Mouse (Mus musculus): Measurements from ENCODE around the gene Zdhhc9. TPM values are rescaled to one million over a fixed set of nuclear protein-coding genes. Genes with fewer than 3 reads are reported as not detected.
A peak's percentile ranks its signal among the peaks of the same experiment; 100 is the strongest.

Gene Zdhhc9
- polyA plus RNA-seq, 1 experiment from 2014 or later, result 3.6 TPM

DNA sequence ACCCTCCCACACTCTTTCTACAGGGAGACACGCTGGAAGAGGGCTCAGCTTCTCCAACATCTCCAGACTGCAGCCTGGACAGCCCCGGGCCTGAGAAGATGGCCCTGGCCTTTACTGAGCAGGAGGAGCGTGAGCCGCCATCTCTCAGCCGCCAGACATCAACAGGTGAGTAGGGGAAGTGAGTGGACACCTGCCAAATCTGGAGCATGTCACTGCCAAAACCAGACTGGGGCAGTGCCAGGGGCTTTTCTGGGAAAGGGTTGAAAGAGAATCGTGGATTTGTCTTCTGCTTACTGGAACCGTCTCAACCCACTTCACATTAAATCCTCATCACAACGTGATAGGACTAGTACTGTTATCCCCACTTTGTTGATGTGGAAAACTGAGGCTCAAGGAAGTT, 51.3 kb downstream of the Zdhhc9 start:
- H3K4me1 ChIP-seq, result peaks cover 10% of the 10 kb centered on the region; the same call in 1 of the 2 replicates
- no peaks in the 10 kb centered on the region for H3K9me3 ChIP-seq
- H3K36me3 ChIP-seq (replicated peaks), result no peaks in the 10 kb centered on the region
- 93% methylated on average over 8 of the region's 8 CpGs for WGBS
- DNase-seq (ENCODE audit: extremely low spot score, low spot score), result no peak
- no peak overlapping the region for H3K27ac ChIP-seq
- H3K27me3 ChIP-seq (ENCODE audit: poor library complexity, severe bottlenecking), result no peaks in the 10 kb centered on the region
- no peak overlapping the region for H3K4me3 ChIP-seq

DNA sequence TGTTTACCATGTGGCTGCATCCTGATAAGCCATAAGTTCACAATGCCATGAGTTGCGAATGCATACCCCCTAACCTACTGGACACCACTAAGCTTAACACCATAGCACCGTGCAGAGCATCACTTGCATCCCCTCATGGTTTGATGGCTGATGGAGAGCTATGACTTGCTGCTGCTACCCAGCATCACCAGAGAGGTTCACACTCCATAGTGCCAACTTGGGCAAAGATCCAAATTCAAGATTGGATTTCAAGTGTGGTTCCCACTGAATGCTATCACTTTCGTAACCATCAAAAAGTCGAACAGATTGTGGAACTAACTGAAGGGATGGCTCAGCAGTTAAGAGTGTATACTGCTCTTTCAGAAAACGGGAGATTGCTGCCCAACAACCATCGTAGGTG, 53.2 kb downstream of the Zdhhc9 start:
- Histone ChIP-seq H3K36me3 (replicated peaks) (no peaks in the 10 kb centered on the region), H3K4me1 (peaks cover 10% of the 10 kb centered on the region; the same call in 1 of the 2 replicates), H3K27me3 (ENCODE audit: poor library complexity, severe bottlenecking) (no peaks in the 10 kb centered on the region), H3K27ac (no peak overlapping the region), H3K4me3 (no peak overlapping the region), H3K9me3 (no peaks in the 10 kb centered on the region)
- 90% methylated on average over 6 of the region's 6 CpGs for WGBS
- DNase-seq (ENCODE audit: extremely low spot score, low spot score), result no peak

DNA sequence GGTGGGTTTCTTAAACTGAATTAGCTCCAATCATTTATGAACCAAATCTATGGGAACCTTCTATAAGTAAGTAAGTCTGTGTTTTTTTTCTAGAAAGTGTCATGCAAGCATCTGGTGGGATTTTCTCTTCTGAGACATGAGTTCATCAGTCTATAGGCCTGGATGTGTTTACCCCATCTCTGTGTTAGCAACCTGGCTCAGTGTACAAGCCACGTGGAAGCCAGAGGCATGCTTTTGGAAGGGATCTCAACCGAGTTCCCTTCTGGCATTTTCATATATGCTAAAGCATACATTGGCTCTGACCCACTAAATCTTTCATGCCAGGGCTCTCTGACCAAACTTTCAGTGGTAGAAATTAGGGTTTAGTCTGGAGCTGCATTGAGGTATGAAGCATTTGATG, 54.7 kb downstream of the Zdhhc9 start:
- peaks cover 10% of the 10 kb centered on the region; the same call in 1 of the 2 replicates for H3K4me1 ChIP-seq
- DNase-seq (ENCODE audit: extremely low spot score, low spot score), result no peak
- WGBS, result 72% methylated on average over 2 of the region's 2 CpGs
- H3K4me3 ChIP-seq, result no peak overlapping the region
- no peaks in the 10 kb centered on the region for H3K36me3 ChIP-seq (replicated peaks)
- H3K27ac ChIP-seq, result no peak overlapping the region
- H3K9me3 ChIP-seq, result no peaks in the 10 kb centered on the region
- H3K27me3 ChIP-seq (ENCODE audit: poor library complexity, severe bottlenecking), result no peaks in the 10 kb centered on the region

DNA sequence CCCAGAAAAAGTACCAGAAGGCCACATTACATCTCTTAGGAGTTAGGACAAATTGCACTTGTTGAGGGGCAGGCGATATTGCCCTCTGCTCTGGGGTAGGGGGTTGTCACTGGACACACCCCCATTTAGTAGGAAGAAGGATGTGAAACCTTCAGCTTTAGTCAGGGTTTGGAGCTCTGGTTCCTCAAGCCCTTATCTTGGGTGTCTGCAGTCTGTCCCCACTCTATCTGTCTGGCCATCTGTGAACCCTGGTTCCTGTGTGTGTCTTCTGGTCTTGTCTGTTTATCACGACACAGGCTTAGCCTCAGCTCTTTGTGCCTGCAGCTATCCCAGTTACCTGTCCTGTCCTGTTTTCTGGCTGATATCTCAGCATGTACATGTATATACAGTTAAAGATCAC, 55.3 kb downstream of the Zdhhc9 start:
- Histone ChIP-seq H3K4me1 (peaks cover 10% of the 10 kb centered on the region; the same call in 1 of the 2 replicates), H3K36me3 (replicated peaks) (no peaks in the 10 kb centered on the region), H3K27ac (no peak overlapping the region), H3K9me3 (no peaks in the 10 kb centered on the region), H3K27me3 (ENCODE audit: poor library complexity, severe bottlenecking) (no peaks in the 10 kb centered on the region), H3K4me3 (no peak overlapping the region)
- no peak for DNase-seq (ENCODE audit: extremely low spot score, low spot score)
- 92% methylated on average over 2 of the region's 2 CpGs for WGBS

DNA sequence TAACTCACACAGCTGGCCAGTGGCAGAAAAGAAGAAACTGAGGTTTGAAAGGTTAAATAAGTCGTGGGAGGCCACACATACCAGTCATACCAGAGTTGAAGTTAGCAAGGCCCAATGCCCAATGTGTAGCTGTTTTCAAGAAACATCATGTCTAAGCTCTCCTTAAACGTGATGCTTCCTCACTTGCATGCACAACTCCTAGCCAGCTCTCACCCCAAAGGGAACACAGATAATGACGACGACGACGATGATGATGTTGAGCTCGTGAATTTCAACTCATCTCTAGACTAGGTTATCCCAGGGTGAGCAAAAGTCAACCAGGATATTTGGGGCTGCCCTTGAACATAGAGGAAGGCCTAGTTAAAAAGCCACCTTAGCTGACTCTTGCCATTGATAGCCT, 56.6 kb downstream of the Zdhhc9 start:
- H3K27ac ChIP-seq, result no peak overlapping the region
- H3K36me3 ChIP-seq (replicated peaks), result no peaks in the 10 kb centered on the region
- H3K4me3 ChIP-seq, result no peak overlapping the region
- no peaks in the 10 kb centered on the region for H3K9me3 ChIP-seq
- no peak for DNase-seq (ENCODE audit: extremely low spot score, low spot score)
- 82% methylated on average over 7 of the region's 7 CpGs for WGBS
- H3K27me3 ChIP-seq (ENCODE audit: poor library complexity, severe bottlenecking), result no peaks in the 10 kb centered on the region
- peaks cover 10% of the 10 kb centered on the region; the same call in 1 of the 2 replicates for H3K4me1 ChIP-seq

DNA sequence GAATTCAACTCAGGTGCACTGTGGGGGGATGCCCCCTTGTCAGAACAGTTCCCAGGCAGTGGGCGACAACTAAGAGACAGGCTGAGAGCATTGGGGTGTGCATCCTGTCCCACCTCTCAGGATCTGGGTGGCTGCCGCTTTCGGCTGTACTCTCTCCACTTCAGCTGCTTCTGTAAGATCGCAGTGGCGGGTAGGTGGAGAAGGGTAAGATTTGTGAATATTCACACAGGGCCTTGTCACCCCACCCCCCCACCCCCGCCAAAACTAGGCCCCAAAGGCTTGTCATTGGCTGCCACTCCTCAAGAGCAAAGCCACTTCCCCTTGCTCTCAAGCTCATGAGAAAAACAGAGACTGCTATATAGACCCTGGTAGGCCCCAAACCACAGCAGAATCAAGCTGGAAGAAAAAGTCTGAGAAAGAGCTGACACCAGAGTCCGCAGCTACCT, 60.9 kb downstream of the Zdhhc9 start:
- Histone ChIP-seq H3K36me3 (replicated peaks) (no peaks in the 10 kb centered on the region), H3K4me1 (peaks cover 7% of the 10 kb centered on the region; the same call in 1 of the 2 replicates), H3K9me3 (no peaks in the 10 kb centered on the region), H3K27ac (no peak overlapping the region), H3K4me3 (no peak overlapping the region), H3K27me3 (ENCODE audit: poor library complexity, severe bottlenecking) (no peaks in the 10 kb centered on the region)
- no peak for DNase-seq (ENCODE audit: extremely low spot score, low spot score)
- WGBS, result 83% methylated on average over 7 of the region's 7 CpGs

DNA sequence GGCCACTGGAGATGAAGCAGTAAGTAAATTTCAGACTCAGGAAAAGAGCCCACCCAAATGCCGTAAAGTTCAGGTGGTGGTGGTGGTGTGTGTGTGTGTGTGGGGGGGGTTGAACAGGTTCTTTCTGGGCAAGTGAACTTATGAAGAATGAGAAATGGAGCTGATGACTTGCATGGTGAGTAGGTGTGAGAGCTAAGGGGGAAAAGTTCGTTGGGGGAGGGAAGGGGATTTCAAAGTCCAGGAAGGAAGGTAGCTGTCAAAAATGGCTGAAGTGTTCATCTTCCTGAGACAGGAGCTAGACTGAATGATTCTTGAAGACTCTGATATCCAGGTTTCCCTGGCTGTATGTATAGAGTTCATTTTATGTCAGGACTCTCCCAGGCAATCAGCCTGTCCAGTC, 61.5 kb downstream of the Zdhhc9 start:
- Histone ChIP-seq H3K4me3 (no peak overlapping the region), H3K27ac (no peak overlapping the region), H3K36me3 (replicated peaks) (no peaks in the 10 kb centered on the region), H3K9me3 (no peaks in the 10 kb centered on the region), H3K4me1 (peaks cover 7% of the 10 kb centered on the region; the same call in 1 of the 2 replicates), H3K27me3 (ENCODE audit: poor library complexity, severe bottlenecking) (no peaks in the 10 kb centered on the region)
- 90% methylated on average over 2 of the region's 2 CpGs for WGBS
- DNase-seq (ENCODE audit: extremely low spot score, low spot score), result no peak

DNA sequence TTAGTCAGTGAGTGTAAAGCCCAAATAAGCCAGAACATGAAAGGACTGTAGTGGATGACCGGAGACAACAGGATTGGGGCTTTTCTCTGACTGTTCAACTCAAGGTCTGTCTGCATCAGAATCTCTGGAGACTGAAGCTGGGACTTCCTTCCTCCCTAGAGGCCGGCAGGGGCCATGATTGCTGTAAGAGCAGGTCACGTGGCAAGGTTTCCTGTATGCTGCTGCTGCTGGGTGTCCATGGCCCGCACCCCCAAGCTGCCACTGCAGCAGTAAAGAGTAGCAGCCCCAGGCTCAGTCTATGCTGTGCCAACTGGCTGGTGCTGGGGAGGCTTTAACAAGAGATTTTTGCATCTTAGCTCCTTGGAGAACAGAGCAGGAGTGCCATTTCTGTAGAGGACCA, 62.4 kb downstream of the Zdhhc9 start, which contains the start of gene Sash3:
Gene Sash3 (plus strand): TSS at position 175 of the 400 bp plus-strand sequence.
- 83% methylated on average over 4 of the region's 4 CpGs for WGBS

DNA sequence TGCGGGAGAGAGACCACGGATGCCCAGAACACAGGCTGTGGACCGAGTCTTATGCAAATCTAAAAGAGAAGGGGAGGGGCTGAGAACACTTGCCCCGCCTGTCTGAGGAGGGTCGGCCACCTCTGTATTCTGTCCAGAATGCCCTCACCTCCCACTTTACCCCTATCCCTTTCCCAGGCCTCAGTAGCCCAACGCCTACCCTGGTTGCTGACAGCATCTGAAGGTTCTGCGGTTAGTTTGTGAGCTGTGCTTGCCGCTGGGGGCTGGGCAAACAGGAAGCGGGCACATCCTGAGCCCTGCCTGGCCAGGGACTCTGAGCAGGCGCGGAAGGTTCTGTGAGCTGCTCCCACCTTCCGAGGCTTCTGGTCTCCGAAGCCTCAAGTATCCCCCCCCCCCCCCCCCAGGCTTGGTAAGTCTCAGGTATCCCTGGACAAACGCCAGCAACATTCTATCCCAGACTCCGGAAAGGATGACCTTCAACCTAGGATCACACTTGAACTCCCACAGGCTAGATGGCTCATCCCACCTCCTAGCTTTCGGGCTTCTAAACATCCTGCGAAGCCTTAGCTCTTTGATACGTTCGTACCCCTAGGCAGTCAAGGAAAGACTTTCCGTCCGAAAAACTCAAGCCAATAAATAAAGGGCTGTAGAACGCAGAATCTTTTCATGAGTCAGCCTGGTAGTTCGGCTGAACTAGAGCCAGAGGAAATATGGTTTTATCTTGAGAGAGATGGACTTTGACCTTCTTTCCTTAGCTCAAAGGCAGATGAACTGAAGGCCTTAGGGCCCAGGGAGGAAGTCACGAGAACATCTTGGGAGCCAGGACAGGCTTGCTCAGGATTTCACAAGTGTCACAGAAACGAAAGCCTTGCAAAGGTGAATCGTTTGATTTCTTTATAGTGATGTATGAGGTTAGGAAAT, 65.0 kb downstream of the Zdhhc9 start:
- WGBS, result 52% methylated on average over 26 of the region's 26 CpGs
- peaks cover 23% of the 10 kb centered on the region for H3K4me1 ChIP-seq
- no peaks in the 10 kb centered on the region for H3K9me3 ChIP-seq
- peaks cover 10% of the 10 kb centered on the region for H3K27me3 ChIP-seq (ENCODE audit: poor library complexity, severe bottlenecking)
- DNase-seq (ENCODE audit: extremely low spot score, low spot score), result no peak
- no peaks in the 10 kb centered on the region for H3K36me3 ChIP-seq (replicated peaks)
- H3K27ac ChIP-seq, result peak overlapping the region; percentile 30; the same call in 1 of the 2 replicates
- peak overlapping the region; percentile 25 for H3K4me3 ChIP-seq

More for the DNA sequence above, 62.4 kb downstream of the Zdhhc9 start, which contains the start of gene Sash3:
- H3K27me3 ChIP-seq (ENCODE audit: poor library complexity, severe bottlenecking), result peaks cover 10% of the 10 kb centered on the region
- no peak for DNase-seq (ENCODE audit: extremely low spot score, low spot score)
- no peak within 1 kb of the TSS for H3K27ac ChIP-seq
- no peaks in the 10 kb centered on the region for H3K9me3 ChIP-seq
- H3K36me3 ChIP-seq (replicated peaks), result no peaks in the 10 kb centered on the region
- H3K4me1 ChIP-seq, result peaks cover 7% of the 10 kb centered on the region; the same call in 1 of the 2 replicates
- H3K4me3 ChIP-seq, result no peak within 1 kb of the TSS

DNA sequence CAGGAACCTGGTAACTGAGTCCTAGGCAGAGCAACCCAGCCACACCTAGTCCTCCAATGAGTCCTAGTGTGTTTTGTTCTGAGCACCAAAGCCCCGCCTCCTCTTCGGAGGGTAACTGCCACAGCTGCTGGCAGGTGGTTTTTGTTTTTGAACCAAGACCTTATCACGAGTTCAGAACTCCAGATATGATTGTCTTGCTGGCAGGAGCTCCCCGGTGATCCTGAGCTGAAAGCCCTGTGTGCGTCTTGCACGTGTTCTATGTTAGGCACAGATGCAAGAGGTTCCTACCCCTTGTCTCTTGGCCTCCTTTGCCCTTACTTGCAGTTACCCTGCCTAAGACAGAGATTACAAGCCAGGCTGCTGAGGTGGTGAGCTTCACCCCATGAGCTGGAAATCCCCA, 67.2 kb downstream of the Zdhhc9 start:
- H3K4me3 ChIP-seq, result no peak overlapping the region
- WGBS, result 77% methylated on average over 6 of the region's 6 CpGs
- no peaks in the 10 kb centered on the region for H3K36me3 ChIP-seq (replicated peaks)
- no peaks in the 10 kb centered on the region for H3K9me3 ChIP-seq
- peaks cover 10% of the 10 kb centered on the region for H3K27me3 ChIP-seq (ENCODE audit: poor library complexity, severe bottlenecking)
- no peak for DNase-seq (ENCODE audit: extremely low spot score, low spot score)
- no peak overlapping the region for H3K27ac ChIP-seq
- peaks cover 34% of the 10 kb centered on the region for H3K4me1 ChIP-seq

DNA sequence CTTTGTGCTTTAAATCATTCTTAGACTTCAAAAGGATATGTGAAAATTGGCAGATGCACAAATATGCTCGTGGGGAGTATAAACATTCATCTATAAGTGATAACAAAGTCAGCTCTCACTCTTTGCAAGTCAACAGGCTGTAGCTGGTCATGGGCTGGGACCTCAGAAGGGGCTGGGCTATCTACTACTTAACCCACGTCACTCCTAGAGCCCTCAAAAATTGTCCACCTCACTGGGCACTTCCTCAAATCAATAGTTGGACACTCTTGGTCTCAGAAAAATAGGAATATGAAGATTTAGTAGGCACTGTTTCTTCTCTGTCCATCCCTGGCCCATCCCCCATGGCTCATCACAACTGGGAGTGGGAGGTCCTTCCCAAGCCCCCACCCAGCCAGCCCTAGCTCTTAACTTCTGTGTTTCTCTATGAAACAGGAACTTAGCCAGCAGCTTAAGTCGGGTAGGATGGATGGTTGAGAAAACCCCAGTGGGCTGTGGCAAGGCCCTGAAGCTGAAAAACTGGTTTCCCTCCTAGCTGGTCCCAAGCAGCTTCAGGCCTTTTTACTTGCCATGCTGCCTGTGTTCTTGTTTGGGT, 68.3 kb downstream of the Zdhhc9 start:
- H3K4me1 ChIP-seq, result peaks cover 34% of the 10 kb centered on the region
- H3K9me3 ChIP-seq, result no peaks in the 10 kb centered on the region
- H3K27ac ChIP-seq, result no peak overlapping the region
- WGBS, result 68% methylated on average over 3 of the region's 3 CpGs
- DNase-seq (ENCODE audit: extremely low spot score, low spot score), result no peak
- H3K36me3 ChIP-seq (replicated peaks), result no peaks in the 10 kb centered on the region
- H3K4me3 ChIP-seq, result no peak overlapping the region
- peaks cover 10% of the 10 kb centered on the region for H3K27me3 ChIP-seq (ENCODE audit: poor library complexity, severe bottlenecking)

DNA sequence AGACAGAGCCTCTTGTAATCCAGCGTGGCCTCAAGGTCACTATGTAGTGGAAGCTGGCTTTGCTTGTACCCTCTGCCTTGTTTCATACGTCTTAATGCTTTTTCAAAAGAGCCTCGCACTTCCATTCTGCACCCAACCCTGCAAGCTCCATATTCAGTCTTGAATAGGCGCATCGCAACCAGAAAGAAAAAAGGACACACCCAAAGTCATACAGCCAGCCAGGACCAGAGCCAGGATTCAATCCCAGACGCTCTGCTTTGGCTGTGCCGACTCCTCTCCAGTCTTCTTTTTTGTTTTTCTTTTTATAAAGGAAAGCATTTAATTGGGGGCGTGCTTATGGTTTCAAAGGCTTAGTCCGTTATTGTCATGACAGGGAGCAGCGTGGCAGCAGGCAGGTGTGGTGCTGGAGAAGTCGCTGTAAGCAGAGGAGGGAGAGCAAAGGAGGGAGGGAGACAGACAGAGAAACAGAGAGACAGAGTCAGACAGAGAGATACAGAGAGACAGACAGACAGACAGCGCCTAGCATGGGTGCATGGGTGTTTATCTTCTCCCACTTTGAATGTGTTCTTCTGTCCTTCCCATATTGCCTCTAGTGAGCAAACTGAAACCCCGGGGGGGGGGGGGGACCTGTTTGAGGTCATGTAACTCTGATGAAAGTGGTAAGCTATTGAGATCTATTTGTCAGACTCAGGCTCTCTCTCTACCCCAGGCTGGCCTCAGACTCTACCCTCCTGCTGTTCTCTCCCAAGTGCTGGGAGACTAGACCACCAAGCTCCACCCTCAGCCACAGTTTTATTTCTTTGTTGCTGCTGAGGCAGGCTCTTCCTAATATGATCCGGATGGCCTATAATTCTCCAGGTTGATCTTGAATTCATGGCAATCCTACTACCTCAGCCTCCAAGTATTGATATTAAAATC, 69.1 kb downstream of the Zdhhc9 start:
- Histone ChIP-seq H3K27ac (peak overlapping the region; percentile 72), H3K4me3 (no peak overlapping the region)
- WGBS, result 35% methylated on average over 14 of the region's 14 CpGs

More for the DNA sequence above, 69.1 kb downstream of the Zdhhc9 start:
- no peaks in the 10 kb centered on the region for H3K9me3 ChIP-seq
- H3K36me3 ChIP-seq (replicated peaks), result no peaks in the 10 kb centered on the region
- H3K4me1 ChIP-seq, result peaks cover 34% of the 10 kb centered on the region
- no peak for DNase-seq (ENCODE audit: extremely low spot score, low spot score)
- H3K27me3 ChIP-seq (ENCODE audit: poor library complexity, severe bottlenecking), result peaks cover 13% of the 10 kb centered on the region

Measured in forebrain, embryonic 10.5 days (tissue).